Mouse (Mus musculus) hindbrain, embryonic 14.5 days (tissue): Measurements from ENCODE around the gene Tmco5. TPM values are rescaled to one million over a fixed set of nuclear protein-coding genes. Genes with fewer than 3 reads are reported as not detected.

ENCODE experiments used
- ATAC-seq: fragments of 200-750 bp; cut with Nextera tagmentation; 2 replicates; pipeline ENCODE4 v1.8.0; 2017; ENCODE audit warnings: moderate number of reproducible peaks, mild to moderate bottlenecking, moderate TSS enrichment, moderate library complexity; ENCODE audit not compliant: low FRiP score
- DNase-seq: peaks from one replicate; pipeline ENCODE4 v3.0.0-alpha.2; 2015; ENCODE audit warnings: low spot score
- H3K27ac ChIP-seq: fragments of 300-500 bp; sonication (generic); 2 replicates; pipeline ENCODE4 v1.5.1; 2014; ENCODE audit warnings: mild to moderate bottlenecking, moderate library complexity
- H3K27me3 ChIP-seq: fragments of 300-500 bp; sonication (generic); 2 replicates; pipeline ENCODE4 v1.6.1; 2014; ENCODE audit warnings: mild to moderate bottlenecking, low read length, mixed read lengths; ENCODE audit not compliant: control insufficient read depth, insufficient read depth
- H3K36me3 ChIP-seq: fragments of 300-500 bp; sonication (generic); replicated peaks from 2 replicates; pipeline ENCODE4 v1.6.1; 2014; ENCODE audit not compliant: control insufficient read depth, insufficient read depth
- H3K4me1 ChIP-seq: fragments of 300-500 bp; sonication (generic); replicated peaks from 2 replicates; pipeline ENCODE4 v1.6.1; 2014; ENCODE audit warnings: antibody characterized with exemption, low read length, mixed read lengths; ENCODE audit not compliant: control insufficient read depth, insufficient read depth
- H3K4me2 ChIP-seq: fragments of 300-500 bp; sonication (generic); replicated peaks from 2 replicates; pipeline ENCODE4 v1.6.1; 2014; ENCODE audit warnings: mild to moderate bottlenecking, moderate library complexity
- H3K4me3 ChIP-seq: fragments of 300-500 bp; sonication (generic); replicated peaks from 2 replicates; pipeline ENCODE4 v1.5.1; 2014; ENCODE audit warnings: mild to moderate bottlenecking, low read length
- H3K9ac ChIP-seq: fragments of 300-500 bp; sonication (generic); 2 replicates; pipeline ENCODE4 v1.6.1; 2014
- H3K9me3 ChIP-seq: fragments of 300-500 bp; sonication (generic); 2 replicates; pipeline ENCODE4 v1.6.1; 2016; ENCODE audit warnings: low read length; ENCODE audit not compliant: control insufficient read depth
- WGBS: fragments of 180-500 bp; shearing (Covaris S2); extraction: QIAGEN DNeasy Blood & Tissue Kit; methylation state at CpG from one replicate; pipeline ENCODE4 v1.1.7; 2014; 5-methylcytosine and 5-hydroxymethylcytosine counted together
- polyA plus RNA-seq: library from polyadenylated mRNA; unstranded; fragments of >200 nt; fragmentation: Nextera tagmentation; extraction: Ambion mirVana; gene quantifications from 2 replicates; pipeline ENCODE4 v1.2.1, GENCODE M21; 2014

Gene Tmco5
- polyA plus RNA-seq = not detected in 2 replicates

- no peaks in the 10 kb centered on the region for H3K36me3 ChIP-seq
- H3K9me3 ChIP-seq = no peaks in the 10 kb centered on the region
- DNase-seq (no peak), ATAC-seq (no peak)
- no peak within 1 kb of the TSS for H3K4me2 ChIP-seq
- peaks cover 8% of the 10 kb centered on the region; the same call in 1 of the 2 replicates for H3K4me1 ChIP-seq
- H3K27me3 ChIP-seq = no peaks in the 10 kb centered on the region
- H3K4me3 ChIP-seq = no peak within 1 kb of the TSS
- no peak within 1 kb of the TSS for H3K9ac ChIP-seq
- 93% methylated on average over 3 of the region's 3 CpGs for WGBS
- no peak within 1 kb of the TSS for H3K27ac ChIP-seq
Observed at GRCm38 (mm10) chr2:116878391-116878790, at the start of gene Tmco5. Gene Tmco5 (plus strand): TSS chr2:116878691.

GRCm38 (mm10) chr2:116831863-116832262, 46.6 kb upstream of the Tmco5 start:
- Histone ChIP-seq H3K9me3 (no peaks in the 10 kb centered on the region), H3K36me3 (no peaks in the 10 kb centered on the region), H3K27ac (no peak overlapping the region), H3K27me3 (no peaks in the 10 kb centered on the region), H3K4me2 (no peak overlapping the region), H3K4me3 (no peak overlapping the region), H3K9ac (no peak overlapping the region), H3K4me1 (no peaks in the 10 kb centered on the region)
- ATAC-seq (no peak), DNase-seq (no peak)
- 80% methylated on average over 11 of the region's 11 CpGs for WGBS

DNA sequence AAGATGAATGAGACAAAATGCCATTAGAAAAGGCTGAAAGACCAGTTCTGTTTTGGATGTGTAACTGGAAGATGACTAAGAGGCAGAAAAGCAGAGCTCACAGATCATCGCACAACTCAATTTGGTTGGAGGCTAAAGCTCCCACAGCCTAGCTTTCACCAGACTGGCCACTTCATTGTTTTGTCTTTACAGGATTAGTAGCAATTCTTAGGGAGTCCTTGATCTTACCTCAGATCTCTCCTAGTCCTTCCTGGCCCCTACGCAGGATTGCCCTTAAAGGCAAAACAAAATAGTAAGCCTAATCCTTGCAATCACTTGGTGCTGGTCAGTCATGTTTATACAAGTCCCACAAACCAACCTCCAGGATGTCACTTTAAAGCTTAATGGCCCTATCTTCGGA, 40.7 kb upstream of the Tmco5 start:
- no peak overlapping the region for H3K9ac ChIP-seq
- ATAC-seq (no peak), DNase-seq (no peak)

GRCm38 (mm10) chr2:116838538-116839197, 39.8 kb upstream of the Tmco5 start:
- Histone ChIP-seq H3K4me1 (no peaks in the 10 kb centered on the region), H3K27me3 (no peaks in the 10 kb centered on the region), H3K27ac (peak overlapping the region; percentile 16; the same call in 1 of the 2 replicates), H3K4me3 (no peak overlapping the region), H3K9ac (no peak overlapping the region), H3K4me2 (peak overlapping the region; percentile 19; the same call in 1 of the 2 replicates), H3K36me3 (no peaks in the 10 kb centered on the region), H3K9me3 (no peaks in the 10 kb centered on the region)
- 39% methylated on average over 8 of the region's 8 CpGs for WGBS
- ATAC-seq (peak; percentile 78), DNase-seq (peak; percentile 82)

More for the DNA sequence above, 40.7 kb upstream of the Tmco5 start:
- no peaks in the 10 kb centered on the region for H3K36me3 ChIP-seq
- no peak overlapping the region for H3K27ac ChIP-seq
- no peak overlapping the region for H3K4me3 ChIP-seq
- whole genome bisulfite sequencing = 68% methylated on average over 3 of the region's 3 CpGs
- H3K9me3 ChIP-seq = no peaks in the 10 kb centered on the region
- no peak overlapping the region for H3K4me2 ChIP-seq
- no peaks in the 10 kb centered on the region for H3K27me3 ChIP-seq
- H3K4me1 ChIP-seq = no peaks in the 10 kb centered on the region

GRCm38 (mm10) chr2:116849980-116850636, 28.4 kb upstream of the Tmco5 start:
- H3K4me2 ChIP-seq = no peak overlapping the region
- WGBS = 80% methylated on average over 20 of the region's 20 CpGs
- no peaks in the 10 kb centered on the region for H3K27me3 ChIP-seq
- H3K27ac ChIP-seq = no peak overlapping the region
- H3K36me3 ChIP-seq = no peaks in the 10 kb centered on the region
- no peaks in the 10 kb centered on the region for H3K9me3 ChIP-seq
- ATAC-seq (no peak), DNase-seq (peak; percentile 31)
- no peak overlapping the region for H3K9ac ChIP-seq
- H3K4me3 ChIP-seq = no peak overlapping the region
- H3K4me1 ChIP-seq = peaks cover 6% of the 10 kb centered on the region; the same call in 1 of the 2 replicates

GRCm38 (mm10) chr2:116851356-116851755, 27.1 kb upstream of the Tmco5 start:
- Histone ChIP-seq H3K9ac (no peak overlapping the region), H3K27me3 (no peaks in the 10 kb centered on the region), H3K27ac (no peak overlapping the region), H3K36me3 (no peaks in the 10 kb centered on the region), H3K4me1 (peaks cover 6% of the 10 kb centered on the region; the same call in 1 of the 2 replicates), H3K4me2 (no peak overlapping the region), H3K4me3 (no peak overlapping the region), H3K9me3 (no peaks in the 10 kb centered on the region)
- no peak for DNase-seq
- no peak for ATAC-seq
- whole genome bisulfite sequencing = 87% methylated on average over 4 of the region's 4 CpGs

- ATAC-seq = peak; percentile 72; the same call in 1 of the 2 replicates
- Histone ChIP-seq H3K9ac (no peak overlapping the region), H3K4me1 (peaks cover 6% of the 10 kb centered on the region; the same call in 1 of the 2 replicates), H3K27ac (no peak overlapping the region), H3K4me2 (no peak overlapping the region), H3K9me3 (no peaks in the 10 kb centered on the region), H3K36me3 (no peaks in the 10 kb centered on the region), H3K27me3 (no peaks in the 10 kb centered on the region), H3K4me3 (no peak overlapping the region)
- peak; percentile 53 for DNase-seq
- WGBS = 43% methylated on average over 5 of the region's 5 CpGs
Observed at GRCm38 (mm10) chr2:116852249-116852648, 26.2 kb upstream of the Tmco5 start.

DNA sequence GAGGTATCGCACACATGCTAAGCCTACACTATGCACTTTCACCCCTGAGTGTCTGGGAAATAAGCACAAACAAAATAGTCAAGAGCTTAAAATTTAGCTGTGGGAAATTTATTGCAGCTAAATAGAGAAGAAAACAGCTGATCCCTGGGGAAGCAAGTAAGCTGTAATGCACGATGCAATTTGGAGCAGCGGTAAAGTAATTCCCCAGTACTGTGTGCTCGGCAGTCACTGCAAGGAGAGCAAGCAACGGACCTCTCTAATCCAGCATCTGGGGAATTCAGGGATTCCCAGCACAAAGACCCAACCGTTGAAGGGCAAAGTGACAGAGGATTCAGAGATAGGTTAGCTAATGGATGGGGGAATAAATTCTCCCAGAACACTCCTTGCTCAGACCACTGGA, 19.8 kb upstream of the Tmco5 start:
- no peak overlapping the region for H3K9ac ChIP-seq
- no peaks in the 10 kb centered on the region for H3K4me1 ChIP-seq
- no peaks in the 10 kb centered on the region for H3K27me3 ChIP-seq
- H3K27ac ChIP-seq = no peak overlapping the region
- no peak for ATAC-seq
- no peaks in the 10 kb centered on the region for H3K9me3 ChIP-seq
- H3K36me3 ChIP-seq = no peaks in the 10 kb centered on the region
- H3K4me3 ChIP-seq = no peak overlapping the region
- H3K4me2 ChIP-seq = no peak overlapping the region
- WGBS = 62% methylated on average over 6 of the region's 6 CpGs
- no peak for DNase-seq

DNA sequence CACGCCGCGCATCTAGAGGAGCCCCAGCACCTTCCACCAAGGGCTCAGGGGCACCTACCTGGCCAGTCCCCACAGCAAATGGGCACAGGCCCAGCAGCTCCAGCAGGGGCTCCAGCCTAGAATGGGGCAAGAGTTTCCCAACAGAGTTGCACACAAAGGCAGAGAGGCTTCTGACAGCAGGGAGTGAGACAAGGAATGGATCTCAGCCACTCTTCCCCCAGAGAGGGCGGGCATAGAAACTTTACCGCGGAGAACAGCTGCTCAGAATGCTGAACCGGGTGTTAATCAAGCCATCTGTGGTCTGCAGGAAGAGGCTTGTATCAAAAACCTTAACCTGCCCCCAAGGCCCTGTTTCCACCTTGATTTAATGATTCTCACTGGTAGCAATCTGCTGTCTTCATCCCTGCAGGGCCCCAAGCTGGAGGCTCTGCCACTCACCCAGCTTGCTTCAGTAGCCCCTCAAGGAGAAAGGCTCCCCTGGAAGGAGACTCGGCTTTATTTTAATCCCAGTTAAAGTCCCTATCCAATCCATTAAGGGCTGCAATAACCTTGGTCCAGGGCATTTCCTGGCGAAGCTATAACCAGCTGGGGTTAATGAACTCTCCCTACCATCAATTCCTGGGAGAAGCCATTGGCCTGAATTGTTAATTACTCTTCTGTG, 1.4 kb upstream of the Tmco5 start:
- Histone ChIP-seq H3K9me3 (no peaks in the 10 kb centered on the region), H3K27ac (no peak overlapping the region), H3K4me3 (no peak overlapping the region), H3K36me3 (no peaks in the 10 kb centered on the region), H3K4me2 (no peak overlapping the region), H3K27me3 (no peaks in the 10 kb centered on the region), H3K4me1 (peaks cover 8% of the 10 kb centered on the region; the same call in 1 of the 2 replicates), H3K9ac (no peak overlapping the region)
- ATAC-seq (peak; percentile 65; the same call in 1 of the 2 replicates), DNase-seq (no peak)
- WGBS = 27% methylated on average over 9 of the region's 9 CpGs
